Mouse (Mus musculus): ENCODE measurements around the gene Synrg.

Gene Synrg

GRCm38 (mm10) chr11:84040621-84041020, 76.4 kb downstream of the Synrg start:
- no peak for DNase-seq (ENCODE audit: low spot score)

GRCm38 (mm10) chr11:84042808-84043762, 78.9 kb downstream of the Synrg start:
- DNase-seq (ENCODE audit: low spot score), result peak; percentile 93

DNA sequence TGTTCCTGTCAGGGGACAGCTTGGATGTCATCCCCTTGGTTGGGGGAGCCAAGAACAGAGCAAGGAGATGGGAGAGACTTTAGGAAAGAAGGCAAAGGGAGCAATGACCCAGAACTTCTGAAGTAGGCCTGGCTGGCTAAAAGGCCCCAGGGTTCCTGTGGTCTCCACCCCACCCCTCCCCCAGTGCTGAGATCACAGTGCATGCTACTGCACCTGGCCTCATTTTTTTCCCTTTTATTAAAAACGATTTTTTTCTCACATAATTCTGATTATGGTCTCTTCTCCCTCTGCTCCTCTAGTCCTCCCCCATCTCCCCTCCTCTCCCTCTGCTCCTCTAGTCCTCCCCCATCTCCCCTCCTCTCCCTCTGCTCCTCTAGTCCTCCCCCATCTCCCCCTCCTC, 80.8 kb downstream of the Synrg start:
- DNase-seq (ENCODE audit: low spot score), result no peak

- no peak for DNase-seq (ENCODE audit: low spot score)
Measured at GRCm38 (mm10) chr11:84047270-84047669, 83.0 kb downstream of the Synrg start.

DNA sequence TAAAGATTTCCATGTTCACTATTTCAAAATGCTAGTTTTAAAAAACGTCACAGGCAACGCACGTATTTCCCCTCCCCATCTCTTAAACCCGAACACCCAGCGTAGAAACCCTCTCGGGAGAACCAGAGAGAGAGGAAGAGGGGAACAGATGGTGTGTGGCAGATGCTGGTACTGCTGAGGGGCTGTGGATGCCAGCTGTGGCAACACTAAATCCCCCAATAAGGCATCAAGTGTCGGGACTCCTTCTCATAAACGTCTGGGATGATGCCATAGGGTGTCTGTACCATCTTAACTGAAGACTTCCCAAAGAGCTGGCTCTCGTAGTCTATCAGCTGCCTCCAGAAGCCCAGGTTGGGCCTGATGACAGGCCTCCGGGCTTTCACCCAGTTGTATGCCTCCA, 84.2 kb downstream of the Synrg start:
- peak; percentile 26 for DNase-seq (ENCODE audit: low spot score)

DNA sequence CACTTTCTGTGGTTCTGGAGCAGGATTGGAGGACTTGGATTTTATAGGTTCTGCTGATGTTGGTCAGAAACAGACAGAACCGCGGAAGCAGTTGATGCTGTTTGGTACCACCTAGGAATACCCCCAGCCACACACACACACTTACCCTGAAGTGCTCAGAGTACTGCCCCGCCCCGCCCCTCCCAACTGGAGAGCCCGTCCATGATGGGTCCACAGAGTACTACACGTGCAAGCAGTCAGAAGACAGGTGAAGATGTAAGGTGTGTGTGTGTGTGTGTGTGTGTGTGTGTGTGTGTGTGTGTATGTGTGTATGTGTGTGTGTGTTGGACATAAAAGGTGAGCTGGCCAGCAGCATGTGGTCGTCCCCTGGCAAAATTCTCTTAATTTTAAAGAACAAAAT, 88.8 kb downstream of the Synrg start:
- no peak for DNase-seq (ENCODE audit: low spot score)

GRCm38 (mm10) chr11:84053524-84054163, 89.4 kb downstream of the Synrg start:
- no peak for DNase-seq (ENCODE audit: low spot score)

DNA sequence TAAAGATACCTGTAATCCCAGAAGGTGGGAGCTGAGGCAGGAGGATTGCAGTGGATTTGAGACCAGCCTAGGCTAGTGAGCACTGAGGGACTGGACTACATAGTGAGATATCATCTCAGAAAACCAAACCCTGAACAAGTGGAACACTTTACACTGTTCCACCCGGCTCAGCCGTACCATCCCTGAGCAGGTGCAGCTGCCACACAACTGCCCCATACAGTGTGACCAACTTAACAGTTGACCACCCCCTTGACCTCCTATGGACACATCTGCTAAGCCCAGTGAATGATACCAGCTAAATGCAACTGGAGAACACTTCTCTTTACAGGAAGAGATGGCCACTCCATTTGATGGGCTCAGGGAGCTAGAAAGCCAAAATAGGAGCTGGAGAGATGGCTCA, 93.2 kb downstream of the Synrg start:
- no peak for DNase-seq (ENCODE audit: low spot score)

DNA sequence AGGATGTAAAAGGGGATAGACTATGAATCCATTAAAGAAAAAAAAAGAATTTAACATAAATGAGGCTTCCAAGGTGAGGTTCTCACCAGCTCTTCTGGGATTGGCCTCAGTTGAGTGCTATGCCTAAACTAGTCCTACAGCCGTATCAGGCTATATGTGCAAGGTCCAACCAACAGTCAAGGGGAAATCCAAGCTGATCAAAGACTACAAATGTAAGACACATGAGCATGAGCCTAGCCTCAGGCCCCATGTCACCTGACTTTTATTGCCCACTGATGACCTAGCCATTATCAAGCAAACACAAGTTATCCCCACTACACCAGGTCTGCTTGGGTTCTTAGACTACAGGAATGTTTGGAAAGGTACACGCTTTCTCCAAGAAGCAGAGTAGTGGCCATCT, 95.6 kb downstream of the Synrg start:
- no peak for DNase-seq (ENCODE audit: low spot score)

DNA sequence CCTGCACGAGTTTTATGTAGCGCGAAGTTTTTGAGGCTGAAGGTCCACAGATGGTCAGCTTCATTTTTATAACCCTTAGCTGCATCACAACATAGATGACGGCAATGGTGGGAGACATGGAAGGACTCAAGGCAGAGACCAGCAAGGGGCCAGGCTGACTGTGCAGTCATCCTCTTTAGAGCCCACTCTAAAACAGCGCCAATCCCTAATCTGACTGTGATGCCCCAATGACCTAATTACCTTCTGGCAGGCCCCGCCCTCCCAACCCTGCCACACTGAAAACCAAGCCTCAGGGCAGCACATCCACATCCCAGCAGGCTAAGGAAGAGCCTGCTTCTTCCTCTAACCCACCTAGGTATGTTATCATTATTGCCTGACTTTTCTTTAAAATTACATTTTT, 96.4 kb downstream of the Synrg start:
- DNase-seq (ENCODE audit: low spot score), result peak; percentile 21

- DNase-seq (ENCODE audit: low spot score), result no peak
Measured at GRCm38 (mm10) chr11:84061881-84062280, 97.7 kb downstream of the Synrg start.

DNA sequence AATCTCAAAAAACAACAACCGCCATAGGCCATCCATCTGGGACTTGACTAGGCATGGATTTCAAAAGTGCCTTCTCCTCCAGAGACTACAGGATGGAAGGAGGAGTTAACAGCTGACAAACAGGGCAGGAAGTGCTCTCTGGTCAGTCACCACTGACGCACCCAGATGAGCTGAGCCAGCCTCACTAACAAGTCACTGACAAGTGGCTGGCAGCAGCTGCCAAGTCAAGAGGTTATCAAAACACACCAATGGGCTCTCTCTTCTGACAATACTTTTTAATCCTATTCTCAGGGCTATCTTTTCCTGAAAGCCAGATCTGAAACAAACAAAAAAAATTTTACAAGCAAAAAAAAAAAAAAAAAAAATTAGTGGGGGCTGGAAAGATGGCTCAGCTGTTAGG, 98.6 kb downstream of the Synrg start:
- DNase-seq (ENCODE audit: low spot score), result no peak

- DNase-seq (ENCODE audit: low spot score), result no peak
Measured at GRCm38 (mm10) chr11:84063631-84064209, 99.5 kb downstream of the Synrg start.

- DNase-seq (ENCODE audit: low spot score), result peak; percentile 57
Measured at GRCm38 (mm10) chr11:84066071-84066481, 101.8 kb downstream of the Synrg start.

GRCm38 (mm10) chr11:84066927-84067645, 102.9 kb downstream of the Synrg start:
- DNase-seq (ENCODE audit: low spot score), result peak; percentile 26

DNA sequence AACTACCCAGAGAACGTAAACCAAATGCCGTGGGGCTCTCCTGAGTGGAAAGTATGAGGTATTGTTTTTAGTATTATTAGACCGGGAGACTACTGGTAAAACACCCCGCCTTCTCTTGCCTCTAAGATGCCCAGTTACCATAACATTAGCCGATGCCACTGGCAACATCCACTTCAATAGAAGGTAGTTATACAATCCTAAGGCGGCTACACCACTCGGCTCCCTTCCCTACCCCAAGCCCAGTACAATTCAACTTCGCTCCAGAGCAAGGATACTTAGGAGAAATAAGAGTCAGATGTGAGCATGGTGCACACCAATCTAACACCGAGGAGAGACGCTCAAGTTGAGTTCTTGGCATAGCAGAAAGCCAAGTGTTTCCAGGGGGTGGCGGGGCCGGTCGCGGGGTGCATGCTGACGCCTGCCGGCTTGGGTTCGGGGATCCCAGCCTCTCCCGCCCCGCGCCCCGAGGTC, 103.5 kb downstream of the Synrg start:
- DNase-seq (ENCODE audit: low spot score), result peak; percentile 47

DNA sequence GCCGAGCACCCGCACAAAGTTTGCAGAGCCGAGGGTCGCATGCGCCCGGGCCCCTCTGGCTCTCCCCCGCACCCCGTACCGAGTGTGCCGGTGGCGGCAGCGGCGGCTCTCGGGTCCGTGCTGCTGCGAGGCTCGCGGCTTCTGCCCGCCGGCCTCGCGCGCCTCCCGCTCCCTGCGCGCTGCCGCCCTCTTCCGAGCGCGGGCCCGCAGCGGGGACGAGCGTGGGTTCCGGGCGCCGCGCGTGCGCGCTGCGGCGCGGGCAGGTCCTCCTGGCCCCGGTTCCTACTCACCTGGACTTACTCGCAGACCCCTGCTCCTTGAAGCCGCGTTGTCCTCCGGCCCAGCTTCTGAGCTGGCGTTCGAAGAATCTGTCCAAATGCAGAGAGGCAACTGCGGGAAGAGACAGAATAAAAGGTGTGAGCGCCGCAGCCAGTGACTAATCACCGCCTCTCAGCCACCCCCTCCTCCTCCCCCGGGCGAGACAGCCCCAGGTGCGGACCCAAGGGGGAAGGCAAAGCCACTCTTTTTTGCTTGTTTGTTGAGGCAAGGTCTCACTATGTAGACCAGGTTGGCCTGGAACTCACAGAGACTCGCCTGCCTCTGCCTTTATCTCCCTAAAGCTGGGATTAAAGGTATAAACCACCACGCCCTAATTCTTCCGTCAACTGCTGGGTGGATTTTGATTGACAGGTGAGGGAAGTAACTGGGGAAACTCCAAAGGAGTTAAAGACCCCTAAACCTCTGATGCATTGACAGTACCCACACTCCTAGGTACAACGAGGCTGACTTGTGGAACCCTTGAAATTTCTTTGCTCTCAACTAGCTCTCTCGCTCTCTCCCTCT, 104.2 kb downstream of the Synrg start:
- peak; percentile 68 for DNase-seq (ENCODE audit: low spot score)

- no peak for DNase-seq (ENCODE audit: low spot score)
Measured at GRCm38 (mm10) chr11:84069034-84069370, 104.8 kb downstream of the Synrg start, which contains the start of gene Dusp14. TSS of gene Dusp14 (minus strand) at chr11:84069261.

- DNase-seq (ENCODE audit: low spot score), result no peak
Measured at GRCm38 (mm10) chr11:84072904-84073651, 108.8 kb downstream of the Synrg start.
